Mouse (Mus musculus): ENCODE measurements at regions not wholly inside any gene's neighbourhood (a gene's known extent, or its start where the extent isn't known, plus 50 kb on each side); places are given as distances from the start of the nearest gene placed in this dataset.

DNA sequence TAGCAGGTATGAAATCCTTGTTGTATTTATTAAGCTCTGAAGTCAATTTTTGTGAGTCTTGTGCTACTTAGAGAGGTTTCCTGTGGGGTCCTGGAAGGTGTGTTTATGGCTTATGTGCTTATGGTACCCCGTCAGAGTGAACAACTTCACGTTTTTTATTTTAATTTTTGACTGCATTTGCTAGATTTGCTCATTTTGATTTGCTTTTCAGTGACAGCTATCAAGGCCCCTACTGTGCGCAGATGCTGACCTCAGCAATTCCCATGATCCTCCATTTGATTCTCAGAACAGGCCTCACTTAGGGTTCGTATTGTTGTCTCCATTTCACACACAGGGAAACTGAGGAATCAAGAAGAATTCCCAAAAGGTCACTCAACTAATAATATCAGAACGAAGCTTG lies 62.3 kb upstream of the Elk3 start:
- no peak for TF ChIP-seq CTCF (IDR thresholded peaks at IDR 0.05; ENCODE audit: low read depth)
- no peak for TF ChIP-seq EP300 (IDR thresholded peaks at IDR 0.05; ENCODE audit: low read depth)
